In genomic region chr10:20418856-20419219, GRCm38 (mm10) we compare ENCODE assay signal across 22 mouse cellular contexts.
DNase-seq lines count a peak whose midpoint lies in the region; ATAC-seq and TF ChIP-seq lines count a peak whose summit lies in the region.
"Had no signal": no experiment of that assay in that cellular context is flagged by ENCODE, and none has a peak within 500 bp of the region (broad histone marks: within the 10 kb centered on the region; RNA-seq: fewer than 3 reads in every experiment).

No protein-coding gene starts in this region.

- peak overlapping the region; percentile 31 for H3K27ac ChIP-seq in heart, embryonic 16.5 days (ENCODE audit: low read length)
- 0 out of 2 replicates have a peak overlapping the region, but pooled peaks have one; percentile 6 for H3K27ac ChIP-seq in stomach, embryonic 14.5 days (ENCODE audit: low read length)
- H3K27ac ChIP-seq in stomach, postnatal 0 days (replicated peaks), result no peak overlapping the region
- H3K27ac ChIP-seq: embryonic facial prominence, embryonic 10.5 days; forebrain, embryonic 15.5 days; hindbrain, embryonic 12.5 days; limb, embryonic 15.5 days; liver, embryonic 14.5 days; midbrain, embryonic 13.5 days had no signal

- TF ChIP-seq CTCF in lung, adult 2 months (IDR thresholded peaks at IDR 0.05; ENCODE audit: insufficient read depth, low read length), result no peak
- TF ChIP-seq CTCF in stomach, postnatal 0 days (IDR thresholded peaks at IDR 0.05; ENCODE audit: low read depth), result no peak

- no peak for TF ChIP-seq POLR2A in lung, adult 2 months (IDR thresholded peaks at IDR 0.05; ENCODE audit: borderline replicate concordance, extremely low read depth, low read depth, low read length)

- no peak overlapping the region for H3K4me3 ChIP-seq in heart, embryonic 16.5 days (ENCODE audit: low read length)
- H3K4me3 ChIP-seq in lung, adult 2 months (replicated peaks; ENCODE audit: extremely low read depth, low read depth, low read length), result no peak overlapping the region
- no peak overlapping the region for H3K4me3 ChIP-seq in stomach, embryonic 14.5 days (ENCODE audit: low read depth, low read length)
- no peak overlapping the region for H3K4me3 ChIP-seq in stomach, postnatal 0 days (ENCODE audit: low read depth, low read length)
- H3K4me3 ChIP-seq: embryonic facial prominence, embryonic 10.5 days; forebrain, embryonic 15.5 days; hindbrain, embryonic 12.5 days; limb, embryonic 15.5 days; midbrain, embryonic 13.5 days had no signal

- peaks cover 6% of the 10 kb centered on the region; the same call in 1 of the 2 replicates for H3K4me1 ChIP-seq in heart, embryonic 16.5 days (ENCODE audit: control insufficient read depth, insufficient read depth, low read length)
- peaks cover 7% of the 10 kb centered on the region for H3K4me1 ChIP-seq in lung, adult 2 months (ENCODE audit: control insufficient read depth, insufficient read depth, low read length)
- no peaks in the 10 kb centered on the region for H3K4me1 ChIP-seq in stomach, embryonic 14.5 days (ENCODE audit: control insufficient read depth, insufficient read depth, low read length)
- no peaks in the 10 kb centered on the region for H3K4me1 ChIP-seq in stomach, postnatal 0 days (replicated peaks; ENCODE audit: control insufficient read depth, insufficient read depth)
- H3K4me1 ChIP-seq: embryonic facial prominence, embryonic 10.5 days; forebrain, embryonic 15.5 days; hindbrain, embryonic 12.5 days; limb, embryonic 15.5 days; midbrain, embryonic 13.5 days had no signal

- intact Hi-C loops in heart, postnatal 14 days (cut with DNase I), result no loop called here

- 63% methylated on average over 10 of the region's 10 CpGs for WGBS in heart, embryonic 16.5 days
- 56% methylated on average over 10 of the region's 10 CpGs for WGBS in lung, adult 2 months
- WGBS in stomach, embryonic 14.5 days, result 82% methylated on average over 10 of the region's 10 CpGs
- 72% methylated on average over 10 of the region's 10 CpGs for WGBS in stomach, postnatal 0 days

- H3K9me3 ChIP-seq in heart, embryonic 16.5 days (replicated peaks; ENCODE audit: control insufficient read depth, low read length), result no peaks in the 10 kb centered on the region
- H3K9me3 ChIP-seq in stomach, embryonic 14.5 days (ENCODE audit: control insufficient read depth, low read depth, low read length), result no peaks in the 10 kb centered on the region
- H3K9me3 ChIP-seq in stomach, postnatal 0 days (ENCODE audit: control insufficient read depth, low read length), result no peaks in the 10 kb centered on the region
- H3K9me3 ChIP-seq: embryonic facial prominence, embryonic 10.5 days; forebrain, embryonic 15.5 days; hindbrain, embryonic 12.5 days; limb, embryonic 15.5 days; midbrain, embryonic 13.5 days had no signal

- no peaks in the 10 kb centered on the region for H3K27me3 ChIP-seq in heart, embryonic 16.5 days (ENCODE audit: control insufficient read depth, insufficient read depth, low read length)
- no peaks in the 10 kb centered on the region for H3K27me3 ChIP-seq in stomach, embryonic 14.5 days (ENCODE audit: control insufficient read depth, insufficient read depth, low read length)
- H3K27me3 ChIP-seq in stomach, postnatal 0 days (ENCODE audit: control insufficient read depth, insufficient read depth, low read length), result no peaks in the 10 kb centered on the region
- H3K27me3 ChIP-seq: forebrain, embryonic 15.5 days; hindbrain, embryonic 12.5 days; limb, embryonic 15.5 days; midbrain, embryonic 13.5 days had no signal

- H3K36me3 ChIP-seq in heart, embryonic 16.5 days (ENCODE audit: control insufficient read depth, insufficient read depth), result no peaks in the 10 kb centered on the region
- no peaks in the 10 kb centered on the region for H3K36me3 ChIP-seq in stomach, embryonic 14.5 days (ENCODE audit: control insufficient read depth, insufficient read depth, low read length)
- H3K36me3 ChIP-seq in stomach, postnatal 0 days (ENCODE audit: control insufficient read depth, insufficient read depth, low read length), result no peaks in the 10 kb centered on the region
- H3K36me3 ChIP-seq: embryonic facial prominence, embryonic 10.5 days; forebrain, embryonic 15.5 days; hindbrain, embryonic 12.5 days; limb, embryonic 15.5 days; midbrain, embryonic 13.5 days had no signal

- no peak for TF ChIP-seq EP300 in stomach, postnatal 0 days (optimal IDR thresholded peaks at IDR 0.05)

- no peak overlapping the region for H3K4me2 ChIP-seq in heart, embryonic 16.5 days (ENCODE audit: low read depth, low read length)
- no peak overlapping the region for H3K4me2 ChIP-seq in stomach, embryonic 14.5 days (replicated peaks; ENCODE audit: low read depth, low read length)
- H3K4me2 ChIP-seq in stomach, postnatal 0 days (replicated peaks; ENCODE audit: low read depth), result no peak overlapping the region
- H3K4me2 ChIP-seq: forebrain, embryonic 15.5 days; hindbrain, embryonic 12.5 days; limb, embryonic 15.5 days; midbrain, embryonic 13.5 days had no signal

- H3K9ac ChIP-seq in heart, embryonic 16.5 days (ENCODE audit: low read length), result no peak overlapping the region
- H3K9ac ChIP-seq in stomach, embryonic 14.5 days (replicated peaks; ENCODE audit: low read depth, low read length), result no peak overlapping the region
- no peak overlapping the region for H3K9ac ChIP-seq in stomach, postnatal 0 days (ENCODE audit: low read length)
- H3K9ac ChIP-seq: forebrain, embryonic 15.5 days; hindbrain, embryonic 12.5 days; limb, embryonic 15.5 days; liver, embryonic 14.5 days; midbrain, embryonic 13.5 days had no signal

- no peak for DNase-seq in heart, postnatal 14 days
- peak; percentile 19 for DNase-seq in lung, adult 2 months
- no peak for DNase-seq in lung, postnatal 4 days
- DNase-seq in stomach, postnatal 0 days (ENCODE audit: low spot score), result no peak
- DNase-seq in Muller cell, postnatal 12 days (ENCODE audit: inconsistent ontology term), result no peak
- DNase-seq: adrenal gland, adult 8-10 months; B cell, adult 2 months; cerebellum, adult 11-12 months; cerebellum, postnatal 10 days; gastrocnemius, postnatal 10 days; kidney, adult 8-10 months; left cerebral cortex, postnatal 4 days; thymus, postnatal 14 days had no signal

- ATAC-seq in heart, embryonic 16.5 days (replicated peaks; ENCODE audit: extremely low read depth, insufficient read depth, low FRiP score), result no peak
- ATAC-seq in stomach, embryonic 14.5 days (ENCODE audit: insufficient number of reproducible peaks, insufficient read depth, low FRiP score, low read depth), result no peak
- no peak for ATAC-seq in stomach, postnatal 0 days (ENCODE audit: low FRiP score, low TSS enrichment)
- ATAC-seq: activated CD4-positive, CD25-positive, alpha-beta regulatory T cell, adult 4 months; forebrain, embryonic 15.5 days; midbrain, embryonic 13.5 days had no signal
